Mouse (Mus musculus) spleen, adult 2 months (tissue): ENCODE data around the gene Plekhm3.

Experiments used
- CTCF ChIP-seq: fragments of 200-500 bp; IDR thresholded peaks from 2 replicates; pipeline ENCODE4 v1.5.1; 2011; ENCODE audit warnings: mild to moderate bottlenecking, inconsistent platforms; ENCODE audit not compliant: insufficient read depth, insufficient read length, insufficient replicate concordance; ENCODE audit errors: extremely low read depth
- POLR2A ChIP-seq: fragments of 200-500 bp; IDR thresholded peaks from 2 replicates; pipeline ENCODE4 v1.6.1; 2011; ENCODE audit warnings: low read depth, low read length, inconsistent platforms

DNA sequence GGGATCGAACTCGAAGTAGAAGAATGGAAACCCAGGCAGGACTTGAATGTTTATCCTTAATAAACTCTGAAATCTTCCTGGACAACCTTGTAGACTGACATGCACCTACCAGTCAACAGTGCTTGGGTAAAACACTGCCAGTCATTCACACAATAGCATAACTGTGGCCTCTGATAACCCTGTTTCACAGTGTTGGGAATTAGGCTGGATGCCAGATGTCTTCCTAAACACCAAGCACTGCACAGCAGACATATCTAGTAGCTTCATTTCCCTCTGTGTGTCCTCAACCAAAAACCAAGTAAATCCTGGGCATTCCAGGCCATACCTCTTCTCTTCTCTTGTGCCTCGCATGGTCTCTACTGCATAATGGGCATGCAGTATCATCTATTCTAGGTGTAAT is 42.3 kb downstream of the Plekhm3 start:
- no peak for TF ChIP-seq CTCF
- no peak for TF ChIP-seq POLR2A
